Mouse (Mus musculus): Measurements from ENCODE around the gene Rinl. TPM values are rescaled to one million over a fixed set of nuclear protein-coding genes. Genes with fewer than 3 reads are reported as not detected.
A peak's percentile ranks its signal among the peaks of the same experiment; 100 is the strongest.

Gene Rinl
- polyA plus RNA-seq, 1 experiment = 5.9 TPM

DNA sequence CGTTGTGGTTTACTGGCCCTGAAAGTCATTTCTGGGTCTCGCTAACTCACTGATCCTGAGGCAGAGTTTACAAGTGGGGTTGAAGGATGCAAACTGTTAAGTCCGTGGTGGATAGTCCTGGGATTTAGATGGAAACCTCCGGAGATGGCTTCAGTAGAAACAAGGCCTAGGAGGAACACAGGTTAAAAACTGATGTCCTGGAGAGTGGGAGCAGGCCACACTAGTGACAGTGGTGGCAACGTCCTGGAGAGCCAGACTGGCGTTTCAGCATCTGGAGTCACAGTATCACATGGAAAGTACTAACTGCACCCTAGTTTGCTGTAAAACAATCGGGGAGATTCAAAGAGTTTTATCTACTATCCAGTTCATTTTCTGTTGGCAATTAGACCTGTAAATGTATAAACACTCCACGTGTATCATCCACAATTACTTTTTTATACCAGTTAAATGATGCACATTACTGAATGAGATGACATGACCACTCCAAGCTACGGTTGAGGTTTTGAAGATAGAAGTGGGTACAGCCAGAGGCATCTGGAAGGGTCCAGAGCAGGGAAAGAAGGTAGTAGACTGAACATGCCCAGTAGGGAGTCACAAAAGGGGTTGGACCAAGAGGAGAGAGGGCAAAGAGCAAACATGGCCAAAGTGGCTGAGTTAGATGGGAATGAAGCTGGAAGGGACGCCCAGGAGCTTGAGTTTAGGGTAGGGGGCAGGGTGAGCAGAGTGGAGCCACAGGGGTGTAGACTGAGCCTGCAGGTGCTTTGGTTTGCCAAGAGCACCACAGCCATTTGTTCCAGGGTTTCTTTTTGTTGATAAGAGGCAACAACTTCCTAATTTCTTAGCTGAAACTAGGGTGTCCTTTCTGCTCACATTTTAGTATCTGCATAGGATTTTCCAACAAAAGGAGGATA is 34.5 kb downstream of the Rinl start:
- Histone ChIP-seq H3K4me1 (ENCODE audit: control insufficient read depth, insufficient read depth, low read length) (peaks cover 20% of the 10 kb centered on the region; the same call in 1 of the 2 replicates), H3K36me3 (ENCODE audit: control insufficient read depth, insufficient read depth, low read length) (peaks cover 22% of the 10 kb centered on the region), H3K27ac (ENCODE audit: insufficient read depth, low read depth, low read length) (0 out of 2 replicates have a peak overlapping the region, but pooled peaks have one; percentile 39), H3K27me3 (replicated peaks; ENCODE audit: control insufficient read depth, insufficient read depth, low read length) (no peaks in the 10 kb centered on the region), H3K4me3 (ENCODE audit: insufficient read depth, low read depth, low read length) (no peak overlapping the region)
- peak; percentile 66 for DNase-seq
- 45% methylated on average over 10 of the region's 10 CpGs for WGBS
- no peak for TF ChIP-seq POLR2A (IDR thresholded peaks at IDR 0.05; ENCODE audit: low read depth, low read length)
- TF ChIP-seq CTCF (conservative IDR thresholded peaks at IDR 0.05; ENCODE audit: insufficient read depth, insufficient read length, low read depth, low read length) = no peak

DNA sequence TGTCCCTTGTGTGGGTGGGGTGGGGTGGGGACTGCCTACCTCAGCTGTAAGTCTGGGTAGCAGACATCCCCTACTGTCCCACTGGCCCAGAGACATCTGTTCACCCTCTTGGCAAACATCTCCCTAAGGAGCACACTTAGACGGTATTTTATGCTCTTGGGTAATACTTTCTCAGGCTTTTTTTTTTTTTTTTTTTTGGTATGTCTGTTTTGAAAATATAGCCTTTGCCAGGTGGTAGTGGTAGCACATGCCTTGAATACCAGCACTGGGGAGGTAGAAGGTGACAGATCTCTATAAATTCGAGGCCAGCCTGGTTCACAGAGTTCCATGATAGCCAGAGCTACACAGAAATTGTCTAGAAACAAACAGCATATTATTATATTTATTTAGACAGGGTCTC is 35.2 kb downstream of the Rinl start:
- 13% methylated on average over 2 of the region's 2 CpGs for WGBS
- Histone ChIP-seq H3K27ac (ENCODE audit: insufficient read depth, low read depth, low read length) (peak overlapping the region; percentile 88), H3K4me1 (ENCODE audit: control insufficient read depth, insufficient read depth, low read length) (peaks cover 20% of the 10 kb centered on the region; the same call in 1 of the 2 replicates), H3K27me3 (replicated peaks; ENCODE audit: control insufficient read depth, insufficient read depth, low read length) (no peaks in the 10 kb centered on the region), H3K36me3 (ENCODE audit: control insufficient read depth, insufficient read depth, low read length) (peaks cover 17% of the 10 kb centered on the region), H3K4me3 (ENCODE audit: insufficient read depth, low read depth, low read length) (no peak overlapping the region)
- no peak for DNase-seq
- TF ChIP-seq POLR2A (IDR thresholded peaks at IDR 0.05; ENCODE audit: low read depth, low read length) = no peak
- no peak for TF ChIP-seq CTCF (conservative IDR thresholded peaks at IDR 0.05; ENCODE audit: insufficient read depth, insufficient read length, low read depth, low read length)

DNA sequence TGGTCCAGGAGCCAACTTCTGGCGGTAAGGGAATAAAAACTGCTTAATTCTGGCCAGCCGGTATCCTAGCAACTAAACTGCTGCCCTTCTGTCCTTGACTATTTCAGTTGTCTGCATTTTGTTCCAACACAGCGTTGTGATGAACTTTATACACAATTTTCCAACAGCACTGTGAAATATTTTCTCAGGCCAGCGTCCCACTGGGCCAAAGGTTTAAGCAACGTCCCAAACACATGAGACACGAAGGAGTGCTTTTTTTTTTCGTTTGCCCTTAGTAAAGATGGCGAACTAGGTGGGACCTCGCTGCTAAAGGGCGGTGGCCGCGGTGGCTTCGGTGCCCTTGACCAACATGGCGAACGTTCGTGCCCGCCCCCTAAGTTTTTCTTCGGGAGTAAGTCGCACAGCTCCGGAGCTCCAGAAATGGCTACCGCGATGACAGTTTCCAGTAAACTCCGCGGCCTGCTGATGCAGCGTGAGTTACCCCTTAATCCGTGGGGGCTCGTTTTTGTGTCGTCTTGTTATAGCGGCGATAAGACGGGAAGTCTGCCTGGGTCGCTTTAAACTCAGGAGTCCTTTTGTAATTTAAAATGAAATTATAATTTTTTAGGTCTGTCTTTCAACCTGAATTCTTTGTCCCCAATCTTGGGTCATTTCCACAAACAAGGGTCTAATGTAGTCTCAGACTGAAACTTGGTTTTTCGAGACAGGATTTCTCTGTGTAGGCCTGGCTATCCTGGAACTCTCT is 36.3 kb downstream of the Rinl start, which contains the start of gene Ech1:
Ech1 (plus strand) TSS at position 277 of the 745 bp plus-strand sequence.
- Histone ChIP-seq H3K4me3 (ENCODE audit: insufficient read depth, low read depth, low read length) (peak within 1 kb of the TSS; percentile 83), H3K27me3 (replicated peaks; ENCODE audit: control insufficient read depth, insufficient read depth, low read length) (no peaks in the 10 kb centered on the region), H3K36me3 (ENCODE audit: control insufficient read depth, insufficient read depth, low read length) (peaks cover 18% of the 10 kb centered on the region), H3K27ac (ENCODE audit: insufficient read depth, low read depth, low read length) (peak within 1 kb of the TSS; percentile 88), H3K4me1 (ENCODE audit: control insufficient read depth, insufficient read depth, low read length) (peaks cover 20% of the 10 kb centered on the region; the same call in 1 of the 2 replicates)
- peak; percentile 75 for TF ChIP-seq POLR2A (IDR thresholded peaks at IDR 0.05; ENCODE audit: low read depth, low read length)
- TF ChIP-seq CTCF (conservative IDR thresholded peaks at IDR 0.05; ENCODE audit: insufficient read depth, insufficient read length, low read depth, low read length) = no peak
- 1% methylated on average over 33 of the region's 33 CpGs for WGBS
- DNase-seq = peak; percentile 97

- TF ChIP-seq POLR2A (IDR thresholded peaks at IDR 0.05; ENCODE audit: low read depth, low read length) (no peak), CTCF (conservative IDR thresholded peaks at IDR 0.05; ENCODE audit: insufficient read depth, insufficient read length, low read depth, low read length) (0 out of 2 replicates have a peak, but pooled peaks have one; percentile 10)
- H3K27me3 ChIP-seq (replicated peaks; ENCODE audit: control insufficient read depth, insufficient read depth, low read length) = no peaks in the 10 kb centered on the region
- peak overlapping the region; percentile 83 for H3K4me3 ChIP-seq (ENCODE audit: insufficient read depth, low read depth, low read length)
- DNase-seq = peak; percentile 62
- WGBS = 5% methylated on average over 11 of the region's 11 CpGs
- H3K4me1 ChIP-seq (ENCODE audit: control insufficient read depth, insufficient read depth, low read length) = peaks cover 20% of the 10 kb centered on the region; the same call in 1 of the 2 replicates
- H3K27ac ChIP-seq (ENCODE audit: insufficient read depth, low read depth, low read length) = peak overlapping the region; percentile 88
- H3K36me3 ChIP-seq (ENCODE audit: control insufficient read depth, insufficient read depth, low read length) = peaks cover 16% of the 10 kb centered on the region
These were observed 37.1 kb downstream of the Rinl start for GRCm38 (mm10) chr7:28825686-28826401.

GRCm38 (mm10) chr7:28826402-28826772 is 37.6 kb downstream of the Rinl start:
- peaks cover 12% of the 10 kb centered on the region for H3K36me3 ChIP-seq (ENCODE audit: control insufficient read depth, insufficient read depth, low read length)
- H3K4me1 ChIP-seq (ENCODE audit: control insufficient read depth, insufficient read depth, low read length) = peaks cover 18% of the 10 kb centered on the region; the same call in 1 of the 2 replicates
- TF ChIP-seq POLR2A (IDR thresholded peaks at IDR 0.05; ENCODE audit: low read depth, low read length) (no peak), CTCF (conservative IDR thresholded peaks at IDR 0.05; ENCODE audit: insufficient read depth, insufficient read length, low read depth, low read length) (no peak)
- H3K27ac ChIP-seq (ENCODE audit: insufficient read depth, low read depth, low read length) = peak overlapping the region; percentile 88
- no peaks in the 10 kb centered on the region for H3K27me3 ChIP-seq (replicated peaks; ENCODE audit: control insufficient read depth, insufficient read depth, low read length)
- H3K4me3 ChIP-seq (ENCODE audit: insufficient read depth, low read depth, low read length) = peak overlapping the region; percentile 83
- 77% methylated on average over 7 of the region's 7 CpGs for whole genome bisulfite sequencing
- DNase-seq = no peak

GRCm38 (mm10) chr7:28827338-28827737 is 38.6 kb downstream of the Rinl start:
- TF ChIP-seq POLR2A (IDR thresholded peaks at IDR 0.05; ENCODE audit: low read depth, low read length) (no peak), CTCF (conservative IDR thresholded peaks at IDR 0.05; ENCODE audit: insufficient read depth, insufficient read length, low read depth, low read length) (no peak)
- peaks cover 13% of the 10 kb centered on the region for H3K4me1 ChIP-seq (ENCODE audit: control insufficient read depth, insufficient read depth, low read length)
- no peaks in the 10 kb centered on the region for H3K27me3 ChIP-seq (replicated peaks; ENCODE audit: control insufficient read depth, insufficient read depth, low read length)
- WGBS = 32% methylated on average over 3 of the region's 3 CpGs
- no peak overlapping the region for H3K27ac ChIP-seq (ENCODE audit: insufficient read depth, low read depth, low read length)
- peaks cover 10% of the 10 kb centered on the region for H3K36me3 ChIP-seq (ENCODE audit: control insufficient read depth, insufficient read depth, low read length)
- no peak overlapping the region for H3K4me3 ChIP-seq (ENCODE audit: insufficient read depth, low read depth, low read length)
- peak; percentile 89 for DNase-seq
